Mouse (Mus musculus) heart, embryonic 16.5 days (tissue): Measurements from ENCODE around the gene D630039A03Rik. TPM values are rescaled to one million over a fixed set of nuclear protein-coding genes. Genes with fewer than 3 reads are reported as not detected.
"Not testable (repeated sequence)": the region's sequence is repeated elsewhere in the genome, so short reads cannot be mapped to it uniquely, and the experiment has no call there.

Experiments used
- ATAC-seq: fragments of 200-750 bp; cut with Nextera tagmentation; replicated peaks from 2 replicates; pipeline ENCODE4 v1.8.0; 2017; ENCODE audit warnings: moderate number of reproducible peaks; ENCODE audit not compliant: insufficient read depth, low FRiP score; ENCODE audit errors: extremely low read depth
- H3K27ac ChIP-seq: fragments of 300-500 bp; sonication (generic); 2 replicates; pipeline ENCODE4 v1.5.1; 2014; ENCODE audit warnings: mild to moderate bottlenecking, low read length, control low read depth, moderate library complexity
- H3K27me3 ChIP-seq: fragments of 300-500 bp; sonication (generic); 2 replicates; pipeline ENCODE4 v1.6.1; 2014; ENCODE audit warnings: low read length, mixed read lengths; ENCODE audit not compliant: control insufficient read depth, insufficient read depth
- H3K36me3 ChIP-seq: fragments of 300-500 bp; sonication (generic); 2 replicates; pipeline ENCODE4 v1.6.1; 2014; ENCODE audit not compliant: control insufficient read depth, insufficient read depth
- H3K4me1 ChIP-seq: fragments of 300-500 bp; sonication (generic); 2 replicates; pipeline ENCODE4 v1.6.1; 2014; ENCODE audit warnings: low read length, mixed read lengths; ENCODE audit not compliant: control insufficient read depth, insufficient read depth
- H3K4me2 ChIP-seq: fragments of 300-500 bp; sonication (generic); 2 replicates; pipeline ENCODE4 v1.6.1; 2014; ENCODE audit warnings: low read depth, mild to moderate bottlenecking, control low read depth, low read length
- H3K4me3 ChIP-seq: fragments of 300-500 bp; sonication (generic); 2 replicates; pipeline ENCODE4 v1.5.1; 2014; ENCODE audit warnings: mild to moderate bottlenecking, control low read depth, low read length
- H3K9ac ChIP-seq: fragments of 300-500 bp; sonication (generic); 2 replicates; pipeline ENCODE4 v1.6.1; 2014; ENCODE audit warnings: low read length, control low read depth
- H3K9me3 ChIP-seq: fragments of 300-500 bp; sonication (generic); replicated peaks from 2 replicates; pipeline ENCODE4 v1.6.1; 2016; ENCODE audit warnings: low read length; ENCODE audit not compliant: control insufficient read depth
- WGBS: fragments of 180-500 bp; shearing (Covaris S2); extraction: QIAGEN DNeasy Blood & Tissue Kit; methylation state at CpG from one replicate; pipeline ENCODE4 v1.1.7; 2014; 5-methylcytosine and 5-hydroxymethylcytosine counted together
- polyA plus RNA-seq: library from polyadenylated mRNA; unstranded; fragments of >200 nt; fragmentation: Nextera tagmentation; extraction: Ambion mirVana; gene quantifications from 2 replicates; pipeline ENCODE4 v1.2.1, GENCODE M21; 2015

D630039A03Rik gene
- polyA plus RNA-seq, 1 experiment from 2014 or later: 0.09 TPM

DNA sequence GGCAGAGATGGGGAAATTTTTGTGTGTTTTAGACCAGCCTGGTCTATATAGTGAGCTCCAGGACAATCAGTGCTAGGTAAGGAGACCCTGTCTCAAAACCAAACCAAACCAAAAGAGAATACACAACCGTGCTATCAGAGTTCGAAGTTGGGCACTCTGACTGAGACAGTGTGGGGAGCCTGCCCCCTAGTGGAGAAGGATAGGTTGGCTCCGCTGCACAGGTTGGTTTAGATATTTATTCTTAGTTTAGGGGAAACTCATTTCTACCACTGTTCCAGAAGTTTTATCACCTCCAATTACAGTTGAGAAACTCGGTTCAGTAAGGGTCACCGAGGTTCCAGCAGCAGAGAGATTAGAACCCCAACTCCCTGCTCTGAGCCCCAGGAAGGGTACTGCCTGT, 11.9 kb downstream of the D630039A03Rik start:
- H3K9me3 ChIP-seq: no peaks in the 10 kb centered on the region
- H3K4me3 ChIP-seq: no peak overlapping the region
- H3K9ac ChIP-seq: no peak overlapping the region
- no peak overlapping the region for H3K4me2 ChIP-seq
- no peaks in the 10 kb centered on the region for H3K27me3 ChIP-seq
- H3K27ac ChIP-seq: no peak overlapping the region
- H3K4me1 ChIP-seq: peaks cover 2% of the 10 kb centered on the region; the same call in 1 of the 2 replicates
- 0 out of 2 replicates have a peak, but pooled peaks have one; percentile 34 for ATAC-seq
- H3K36me3 ChIP-seq: no peaks in the 10 kb centered on the region
- WGBS: 6% methylated on average over 5 of the region's 5 CpGs

GRCm38 (mm10) chr4:57902619-57903018, 13.5 kb downstream of the D630039A03Rik start:
- Histone ChIP-seq H3K27ac (no peak overlapping the region), H3K4me1 (peaks cover 2% of the 10 kb centered on the region; the same call in 1 of the 2 replicates), H3K36me3 (peaks cover 5% of the 10 kb centered on the region), H3K27me3 (no peaks in the 10 kb centered on the region), H3K9me3 (no peaks in the 10 kb centered on the region), H3K4me3 (no peak overlapping the region), H3K4me2 (no peak overlapping the region), H3K9ac (no peak overlapping the region)
- WGBS: 75% methylated on average over 5 of the region's 5 CpGs
- ATAC-seq: no peak

DNA sequence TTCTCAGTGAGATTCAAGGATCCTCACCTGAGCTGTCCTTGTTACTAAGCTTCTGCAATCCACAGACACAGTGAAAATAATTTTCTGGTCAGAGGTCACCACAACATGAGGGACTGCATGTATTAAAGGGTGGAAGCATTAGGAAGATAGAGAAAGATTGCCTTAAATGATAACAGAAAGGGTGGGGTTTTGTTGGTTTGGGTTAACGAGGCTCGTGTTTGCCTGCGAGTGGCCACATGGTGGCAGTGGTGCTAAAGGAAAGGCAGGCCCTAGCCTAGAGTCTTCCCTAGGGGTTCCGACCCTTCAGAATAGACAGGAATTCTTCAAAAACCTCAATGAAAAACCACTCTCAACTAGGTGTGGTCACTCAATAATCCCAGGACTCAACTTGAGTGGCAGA, 14.9 kb downstream of the D630039A03Rik start:
- WGBS: 13% methylated on average over 4 of the region's 4 CpGs
- no peak overlapping the region for H3K4me2 ChIP-seq
- H3K4me3 ChIP-seq: no peak overlapping the region
- peaks cover 8% of the 10 kb centered on the region for H3K36me3 ChIP-seq
- no peak overlapping the region for H3K27ac ChIP-seq
- H3K4me1 ChIP-seq: peaks cover 2% of the 10 kb centered on the region; the same call in 1 of the 2 replicates
- ATAC-seq: no peak
- no peaks in the 10 kb centered on the region for H3K27me3 ChIP-seq
- H3K9me3 ChIP-seq: no peaks in the 10 kb centered on the region
- H3K9ac ChIP-seq: no peak overlapping the region

- ATAC-seq: no peak
- 87% methylated on average over 3 of the region's 3 CpGs for WGBS
- Histone ChIP-seq H3K9me3 (no peaks in the 10 kb centered on the region), H3K27ac (no peak overlapping the region), H3K4me2 (no peak overlapping the region), H3K27me3 (no peaks in the 10 kb centered on the region), H3K4me1 (0 out of 2 replicates have a peak, but pooled peaks cover 2% of the 10 kb centered on the region), H3K9ac (no peak overlapping the region), H3K4me3 (no peak overlapping the region), H3K36me3 (peaks cover 16% of the 10 kb centered on the region)
Measured at GRCm38 (mm10) chr4:57896631-57897030, 19.5 kb downstream of the D630039A03Rik start.

DNA sequence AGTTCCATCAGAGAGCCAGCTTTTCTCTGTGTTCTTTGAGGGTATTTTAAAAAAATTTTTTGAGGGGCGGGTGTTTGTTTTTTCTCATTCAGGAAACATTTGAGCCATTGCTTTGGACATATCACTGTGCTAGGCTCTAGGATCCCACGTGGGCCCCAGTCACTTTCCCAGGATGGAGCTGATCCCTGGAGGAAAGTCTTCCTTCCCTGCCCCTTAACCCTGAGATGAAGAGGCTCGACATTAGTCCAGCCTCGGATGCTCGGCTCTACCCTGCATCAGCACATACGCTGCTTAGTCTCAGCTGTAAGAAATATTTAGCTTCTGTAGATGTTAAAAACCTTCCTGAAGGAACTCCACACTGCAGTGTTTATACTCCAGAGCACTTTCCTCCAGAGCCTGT, 20.2 kb downstream of the D630039A03Rik start:
- Histone ChIP-seq H3K4me3 (no peak overlapping the region), H3K9me3 (no peaks in the 10 kb centered on the region), H3K4me1 (0 out of 2 replicates have a peak, but pooled peaks cover 2% of the 10 kb centered on the region), H3K27ac (no peak overlapping the region), H3K4me2 (no peak overlapping the region), H3K36me3 (peaks cover 16% of the 10 kb centered on the region), H3K9ac (no peak overlapping the region), H3K27me3 (no peaks in the 10 kb centered on the region)
- 53% methylated on average over 6 of the region's 6 CpGs for WGBS
- no peak for ATAC-seq

DNA sequence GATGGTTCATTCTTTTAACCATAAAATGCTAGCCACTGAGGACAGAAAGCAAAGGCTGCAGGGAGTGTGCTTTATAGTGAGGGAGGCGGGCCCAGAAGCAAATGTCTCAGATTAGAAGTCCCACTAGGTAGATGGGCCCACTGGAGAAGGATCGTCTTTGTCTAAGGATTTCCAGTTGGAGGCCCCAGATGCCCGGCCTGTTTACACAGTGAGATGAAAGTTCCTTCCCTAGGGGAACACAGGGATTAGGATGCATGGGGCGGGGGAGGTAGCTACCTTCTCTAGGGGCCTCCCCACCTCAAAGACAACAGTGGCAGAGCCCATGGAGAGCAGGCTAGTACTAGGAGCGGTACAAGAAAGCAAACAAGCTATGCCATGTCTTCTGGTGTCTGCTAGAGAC, 21.0 kb downstream of the D630039A03Rik start:
- no peak overlapping the region for H3K4me3 ChIP-seq
- no peak overlapping the region for H3K9ac ChIP-seq
- no peak overlapping the region for H3K4me2 ChIP-seq
- no peak for ATAC-seq
- H3K27ac ChIP-seq: peak overlapping the region; percentile 36; the same call in 1 of the 2 replicates
- no peaks in the 10 kb centered on the region for H3K9me3 ChIP-seq
- 0 out of 2 replicates have a peak, but pooled peaks cover 2% of the 10 kb centered on the region for H3K4me1 ChIP-seq
- 56% methylated on average over 5 of the region's 5 CpGs for WGBS
- no peaks in the 10 kb centered on the region for H3K27me3 ChIP-seq
- H3K36me3 ChIP-seq: peaks cover 16% of the 10 kb centered on the region

GRCm38 (mm10) chr4:57892001-57892586, 24.0 kb downstream of the D630039A03Rik start:
- no peak overlapping the region for H3K9ac ChIP-seq
- no peak for ATAC-seq
- no peak overlapping the region for H3K27ac ChIP-seq
- peaks cover 10% of the 10 kb centered on the region for H3K36me3 ChIP-seq
- no peaks in the 10 kb centered on the region for H3K27me3 ChIP-seq
- no peak overlapping the region for H3K4me3 ChIP-seq
- 89% methylated on average over 10 of the region's 10 CpGs for WGBS
- 0 out of 2 replicates have a peak, but pooled peaks cover 2% of the 10 kb centered on the region for H3K4me1 ChIP-seq
- H3K9me3 ChIP-seq: no peaks in the 10 kb centered on the region
- no peak overlapping the region for H3K4me2 ChIP-seq

DNA sequence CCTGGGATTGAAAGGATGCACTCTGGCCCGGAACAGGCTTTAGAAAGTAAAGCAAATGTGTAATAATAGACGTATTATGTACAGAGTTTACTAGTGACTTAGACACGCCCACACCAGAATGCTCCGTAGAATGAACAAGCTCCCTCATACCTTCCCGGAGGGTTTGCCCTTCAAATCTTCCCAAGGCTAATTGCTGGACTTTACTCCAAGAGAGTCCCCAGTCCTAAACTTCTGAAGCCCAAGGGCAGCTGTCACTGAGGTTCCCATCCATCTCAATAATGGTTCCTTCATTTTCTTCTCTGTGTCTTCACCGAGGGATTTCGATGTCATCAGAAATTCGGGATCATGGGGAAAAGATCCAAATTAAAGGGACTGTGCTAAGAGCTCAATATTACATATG, 26.3 kb downstream of the D630039A03Rik start:
- 86% methylated on average over 8 of the region's 8 CpGs for WGBS
- peaks cover 18% of the 10 kb centered on the region for H3K4me1 ChIP-seq
- no peaks in the 10 kb centered on the region for H3K27me3 ChIP-seq
- ATAC-seq: no peak
- no peak overlapping the region for H3K27ac ChIP-seq
- H3K9me3 ChIP-seq: no peaks in the 10 kb centered on the region
- no peak overlapping the region for H3K9ac ChIP-seq
- H3K4me2 ChIP-seq: no peak overlapping the region
- peaks cover 8% of the 10 kb centered on the region for H3K36me3 ChIP-seq
- H3K4me3 ChIP-seq: no peak overlapping the region

DNA sequence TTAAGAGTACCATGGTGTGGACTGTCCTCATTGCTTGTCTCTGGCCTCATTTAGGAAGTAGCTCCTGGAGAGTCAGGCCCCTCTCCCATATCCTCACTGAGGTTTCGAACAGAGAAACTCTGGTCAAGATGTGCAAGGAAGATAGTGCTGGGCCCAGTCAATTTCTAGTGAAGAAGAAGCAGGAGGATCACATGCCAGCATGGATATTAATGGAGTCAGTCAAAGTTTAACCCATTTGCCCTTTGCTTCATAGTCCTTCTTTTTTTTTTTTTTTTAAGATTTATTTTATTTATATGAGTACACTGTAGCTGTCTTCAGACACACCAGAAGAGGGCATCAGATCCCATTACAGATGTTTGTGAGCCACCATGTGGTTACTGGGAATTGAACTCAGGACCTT, 27.1 kb downstream of the D630039A03Rik start:
- WGBS: 93% methylated on average over 1 of the region's 1 CpGs
- not testable (repeated sequence) for H3K36me3 ChIP-seq, H3K9ac ChIP-seq, ATAC-seq, H3K27ac ChIP-seq, H3K27me3 ChIP-seq, H3K4me2 ChIP-seq, H3K9me3 ChIP-seq, H3K4me3 ChIP-seq
- peaks cover 26% of the 10 kb centered on the region for H3K4me1 ChIP-seq
